Mouse (Mus musculus) heart, postnatal 0 days (tissue): ENCODE data around the gene Grk5.

Experiments
- CTCF ChIP-seq: IDR thresholded peaks from 2 replicates; pipeline ENCODE4 v1.5.1; 2016; ENCODE audit warnings: antibody characterized with exemption, control low read depth, low read depth
- EP300 ChIP-seq: IDR thresholded peaks from 2 replicates; pipeline ENCODE4 v1.6.1; 2016; ENCODE audit warnings: antibody characterized with exemption, low read depth

GRCm38 (mm10) chr19:60911653-60912052, 22.1 kb downstream of the Grk5 start:
- TF ChIP-seq CTCF, result no peak
- no peak for TF ChIP-seq EP300
